Mouse (Mus musculus) liver, embryonic 15.5 days (tissue): ENCODE measurements around the gene Cdc42bpb. TPM values are rescaled to one million over a fixed set of nuclear protein-coding genes. Genes with fewer than 3 reads are reported as not detected.
A peak's percentile ranks its signal among the peaks of the same experiment; 100 is the strongest.

ENCODE experiments used
- ATAC-seq: fragments of 200-750 bp; cut with Nextera tagmentation; 2 replicates; pipeline ENCODE4 v1.8.0; 2017; ENCODE audit warnings: moderate number of reproducible peaks, mild to moderate bottlenecking, moderate library complexity; ENCODE audit not compliant: insufficient read depth
- H3K27ac ChIP-seq: fragments of 300-500 bp; sonication (generic); replicated peaks from 2 replicates; pipeline ENCODE4 v1.5.1; 2015; ENCODE audit warnings: mild to moderate bottlenecking, inconsistent platforms
- H3K27me3 ChIP-seq: fragments of 300-500 bp; sonication (generic); 2 replicates; pipeline ENCODE4 v1.6.1; 2015; ENCODE audit warnings: mild to moderate bottlenecking, inconsistent platforms
- H3K36me3 ChIP-seq: fragments of 300-500 bp; sonication (generic); replicated peaks from 2 replicates; pipeline ENCODE4 v1.6.1; 2015; ENCODE audit warnings: moderate library complexity, mild to moderate bottlenecking, inconsistent platforms
- H3K4me1 ChIP-seq: fragments of 300-500 bp; sonication (generic); replicated peaks from 2 replicates; pipeline ENCODE4 v1.6.1; 2015; ENCODE audit warnings: inconsistent platforms
- H3K4me2 ChIP-seq: fragments of 300-500 bp; sonication (generic); 2 replicates; pipeline ENCODE4 v1.6.1; 2015; ENCODE audit warnings: moderate library complexity, mild to moderate bottlenecking, inconsistent platforms
- H3K4me3 ChIP-seq: fragments of 300-500 bp; sonication (generic); replicated peaks from 2 replicates; pipeline ENCODE4 v1.5.1; 2015; ENCODE audit warnings: mild to moderate bottlenecking, inconsistent platforms
- H3K9ac ChIP-seq: fragments of 300-500 bp; sonication (generic); 2 replicates; pipeline ENCODE4 v1.6.1; 2015; ENCODE audit warnings: moderate library complexity, mild to moderate bottlenecking, inconsistent platforms
- H3K9me3 ChIP-seq: fragments of 300-500 bp; sonication (generic); replicated peaks from 2 replicates; pipeline ENCODE4 v1.6.1; 2016; ENCODE audit warnings: inconsistent platforms
- WGBS: fragments of 180-500 bp; shearing (Covaris S2); methylation state at CpG from one replicate; pipeline ENCODE4 v1.1.7; 2015; ENCODE audit warnings: mixed read lengths; ENCODE audit not compliant: insufficient replicate concordance; 5-methylcytosine and 5-hydroxymethylcytosine counted together
- polyA plus RNA-seq: library from polyadenylated mRNA; unstranded; fragments of >200 nt; fragmentation: Nextera tagmentation; extraction: Ambion mirVana; gene quantifications from 2 replicates; pipeline ENCODE4 v1.2.1, GENCODE M21; 2015

Cdc42bpb gene
- polyA plus RNA-seq, 1 experiment from 2014 or later, result 6.6 TPM

GRCm38 (mm10) chr12:111283573-111283972 is 93.9 kb downstream of the Cdc42bpb start:
- Histone ChIP-seq H3K4me2 (no peak overlapping the region), H3K9ac (no peak overlapping the region), H3K27me3 (peaks cover 19% of the 10 kb centered on the region), H3K4me3 (no peak overlapping the region), H3K27ac (no peak overlapping the region), H3K36me3 (no peaks in the 10 kb centered on the region), H3K9me3 (no peaks in the 10 kb centered on the region), H3K4me1 (no peaks in the 10 kb centered on the region)
- WGBS, result 63% methylated on average over 4 of the region's 4 CpGs
- ATAC-seq, result no peak

- peaks cover 75% of the 10 kb centered on the region for H3K27me3 ChIP-seq
- peaks cover 30% of the 10 kb centered on the region for H3K4me1 ChIP-seq
- 38% methylated on average over 6 of the region's 6 CpGs for WGBS
- H3K4me2 ChIP-seq, result no peak overlapping the region
- H3K9ac ChIP-seq, result no peak overlapping the region
- ATAC-seq, result no peak
- no peak overlapping the region for H3K27ac ChIP-seq
- no peaks in the 10 kb centered on the region for H3K36me3 ChIP-seq
- H3K4me3 ChIP-seq, result no peak overlapping the region
- H3K9me3 ChIP-seq, result no peaks in the 10 kb centered on the region
These were observed 101.1 kb downstream of the Cdc42bpb start for GRCm38 (mm10) chr12:111276371-111276770.

- ATAC-seq, result no peak
- 1% methylated on average over 58 of the region's 58 CpGs for WGBS
- no peak overlapping the region for H3K9ac ChIP-seq
These were observed 102.2 kb downstream of the Cdc42bpb start for GRCm38 (mm10) chr12:111275150-111275841.

GRCm38 (mm10) chr12:111274447-111275149 is 102.9 kb downstream of the Cdc42bpb start:
- ATAC-seq, result no peak
- H3K4me3 ChIP-seq, result peak overlapping the region; percentile 34
- no peak overlapping the region for H3K9ac ChIP-seq
- peaks cover 48% of the 10 kb centered on the region for H3K4me1 ChIP-seq
- 3% methylated on average over 80 of the region's 80 CpGs for WGBS
- H3K36me3 ChIP-seq, result no peaks in the 10 kb centered on the region
- no peaks in the 10 kb centered on the region for H3K9me3 ChIP-seq
- H3K27ac ChIP-seq, result no peak overlapping the region
- H3K27me3 ChIP-seq, result peaks cover 93% of the 10 kb centered on the region
- peak overlapping the region; percentile 57 for H3K4me2 ChIP-seq

More at GRCm38 (mm10) chr12:111275150-111275841, 102.2 kb downstream of the Cdc42bpb start:
- peaks cover 86% of the 10 kb centered on the region for H3K27me3 ChIP-seq
- H3K9me3 ChIP-seq, result no peaks in the 10 kb centered on the region
- H3K4me1 ChIP-seq, result peaks cover 41% of the 10 kb centered on the region
- H3K36me3 ChIP-seq, result no peaks in the 10 kb centered on the region
- H3K4me3 ChIP-seq, result peak overlapping the region; percentile 34
- peak overlapping the region; percentile 57 for H3K4me2 ChIP-seq
- no peak overlapping the region for H3K27ac ChIP-seq

GRCm38 (mm10) chr12:111274006-111274405 is 103.5 kb downstream of the Cdc42bpb start:
- 4% methylated on average over 28 of the region's 28 CpGs for WGBS
- Histone ChIP-seq H3K27ac (no peak overlapping the region), H3K4me1 (peaks cover 54% of the 10 kb centered on the region), H3K27me3 (peaks cover 95% of the 10 kb centered on the region), H3K36me3 (no peaks in the 10 kb centered on the region), H3K9me3 (no peaks in the 10 kb centered on the region), H3K9ac (no peak overlapping the region), H3K4me2 (peak overlapping the region; percentile 57), H3K4me3 (peak overlapping the region; percentile 34)
- ATAC-seq, result no peak

- WGBS, result 16% methylated on average over 12 of the region's 12 CpGs
- H3K36me3 ChIP-seq, result no peaks in the 10 kb centered on the region
- ATAC-seq, result no peak
- H3K27me3 ChIP-seq, result peaks cover 85% of the 10 kb centered on the region
- no peak overlapping the region for H3K4me3 ChIP-seq
- H3K9me3 ChIP-seq, result no peaks in the 10 kb centered on the region
- no peak overlapping the region for H3K9ac ChIP-seq
- H3K4me1 ChIP-seq, result peaks cover 70% of the 10 kb centered on the region
- H3K4me2 ChIP-seq, result no peak overlapping the region
- no peak overlapping the region for H3K27ac ChIP-seq
These were observed 105.1 kb downstream of the Cdc42bpb start for GRCm38 (mm10) chr12:111272420-111272819.

GRCm38 (mm10) chr12:111271966-111272365 is 105.6 kb downstream of the Cdc42bpb start:
- Histone ChIP-seq H3K9me3 (no peaks in the 10 kb centered on the region), H3K9ac (no peak overlapping the region), H3K4me2 (no peak overlapping the region; the same call in 1 of the 2 replicates), H3K27me3 (peaks cover 80% of the 10 kb centered on the region), H3K27ac (no peak overlapping the region), H3K4me3 (no peak overlapping the region), H3K4me1 (peaks cover 74% of the 10 kb centered on the region), H3K36me3 (no peaks in the 10 kb centered on the region)
- WGBS, result 17% methylated on average over 8 of the region's 8 CpGs
- ATAC-seq, result no peak

- no peak for ATAC-seq
- Histone ChIP-seq H3K36me3 (no peaks in the 10 kb centered on the region), H3K4me2 (peak overlapping the region; percentile 29; the same call in 1 of the 2 replicates), H3K27me3 (peaks cover 75% of the 10 kb centered on the region), H3K4me1 (peaks cover 80% of the 10 kb centered on the region), H3K9me3 (no peaks in the 10 kb centered on the region), H3K4me3 (peak overlapping the region; percentile 14), H3K27ac (no peak overlapping the region), H3K9ac (no peak overlapping the region)
- 6% methylated on average over 28 of the region's 28 CpGs for whole genome bisulfite sequencing
These were observed 106.1 kb downstream of the Cdc42bpb start for GRCm38 (mm10) chr12:111271406-111271805.

GRCm38 (mm10) chr12:111270629-111271277 is 106.8 kb downstream of the Cdc42bpb start, which contains the start of gene Amn:
Gene Amn, plus strand, starts transcription at chr12:111271095.
- Histone ChIP-seq H3K4me2 (peak within 1 kb of the TSS; percentile 29; the same call in 1 of the 2 replicates), H3K4me3 (peak within 1 kb of the TSS; percentile 14), H3K4me1 (peaks cover 84% of the 10 kb centered on the region), H3K27ac (no peak within 1 kb of the TSS), H3K27me3 (peaks cover 68% of the 10 kb centered on the region), H3K9me3 (no peaks in the 10 kb centered on the region), H3K36me3 (no peaks in the 10 kb centered on the region), H3K9ac (no peak within 1 kb of the TSS)
- ATAC-seq, result no peak
- 29% methylated on average over 25 of the region's 25 CpGs for WGBS

GRCm38 (mm10) chr12:111267673-111268325 is 109.7 kb downstream of the Cdc42bpb start:
- Histone ChIP-seq H3K4me1 (peaks cover 66% of the 10 kb centered on the region), H3K9me3 (no peaks in the 10 kb centered on the region), H3K4me3 (no peak overlapping the region), H3K27me3 (peaks cover 39% of the 10 kb centered on the region), H3K36me3 (peaks cover 5% of the 10 kb centered on the region; the same call in 1 of the 2 replicates), H3K9ac (no peak overlapping the region), H3K4me2 (peak overlapping the region; percentile 55), H3K27ac (peak overlapping the region; percentile 78)
- WGBS, result 21% methylated on average over 4 of the region's 4 CpGs
- peak; percentile 85 for ATAC-seq
